Mouse (Mus musculus): ENCODE data around the gene Slco2b1. TPM values are rescaled to one million over a fixed set of nuclear protein-coding genes. Genes with fewer than 3 reads are reported as not detected.

Slco2b1 gene
- polyA plus RNA-seq, 1 experiment from 2014 or later = 2.0 TPM

GRCm38 (mm10) chr7:99693976-99694375 lies 17.2 kb downstream of the Slco2b1 start:
- no peak overlapping the region for H3K9ac ChIP-seq
- H3K27me3 ChIP-seq = no peaks in the 10 kb centered on the region; the same call in 1 of the 2 replicates
- no peak overlapping the region for H3K4me2 ChIP-seq
- no peak for ATAC-seq (replicated peaks; ENCODE audit: insufficient number of reproducible peaks, insufficient read depth, low FRiP score, low read depth)
- peaks cover 6% of the 10 kb centered on the region; the same call in 1 of the 2 replicates for H3K4me1 ChIP-seq (replicated peaks)
- 80% methylated on average over 3 of the region's 3 CpGs for WGBS
- no peak overlapping the region for H3K4me3 ChIP-seq
- H3K27ac ChIP-seq = peak overlapping the region; percentile 9; the same call in 1 of the 2 replicates
- no peaks in the 10 kb centered on the region for H3K36me3 ChIP-seq
- H3K9me3 ChIP-seq (replicated peaks) = no peaks in the 10 kb centered on the region

- no peak overlapping the region for H3K27ac ChIP-seq
- H3K27me3 ChIP-seq = no peaks in the 10 kb centered on the region; the same call in 1 of the 2 replicates
- no peak overlapping the region for H3K4me3 ChIP-seq
- H3K36me3 ChIP-seq = no peaks in the 10 kb centered on the region
- H3K9ac ChIP-seq = no peak overlapping the region
- H3K4me1 ChIP-seq (replicated peaks) = peaks cover 6% of the 10 kb centered on the region; the same call in 1 of the 2 replicates
- no peak overlapping the region for H3K4me2 ChIP-seq
- no peak for ATAC-seq (replicated peaks; ENCODE audit: insufficient number of reproducible peaks, insufficient read depth, low FRiP score, low read depth)
- H3K9me3 ChIP-seq (replicated peaks) = no peaks in the 10 kb centered on the region
- WGBS = 87% methylated on average over 3 of the region's 3 CpGs
Observed at GRCm38 (mm10) chr7:99693387-99693786, 17.8 kb downstream of the Slco2b1 start.

- Histone ChIP-seq H3K9me3 (replicated peaks) (no peaks in the 10 kb centered on the region), H3K27me3 (no peaks in the 10 kb centered on the region; the same call in 1 of the 2 replicates), H3K9ac (no peak overlapping the region), H3K4me2 (no peak overlapping the region), H3K36me3 (no peaks in the 10 kb centered on the region), H3K4me1 (replicated peaks) (peaks cover 6% of the 10 kb centered on the region; the same call in 1 of the 2 replicates), H3K4me3 (no peak overlapping the region), H3K27ac (no peak overlapping the region)
- 39% methylated on average over 3 of the region's 3 CpGs for WGBS
- 0 out of 2 replicates have a peak, but pooled peaks have one; percentile 39 for ATAC-seq (replicated peaks; ENCODE audit: insufficient number of reproducible peaks, insufficient read depth, low FRiP score, low read depth)
Observed at GRCm38 (mm10) chr7:99692396-99692795, 18.7 kb downstream of the Slco2b1 start.

- H3K9me3 ChIP-seq (replicated peaks) = no peaks in the 10 kb centered on the region
- no peak overlapping the region for H3K27ac ChIP-seq
- H3K36me3 ChIP-seq = no peaks in the 10 kb centered on the region
- WGBS = 56% methylated on average over 7 of the region's 7 CpGs
- H3K4me1 ChIP-seq (replicated peaks) = peaks cover 6% of the 10 kb centered on the region; the same call in 1 of the 2 replicates
- no peak overlapping the region for H3K4me3 ChIP-seq
- H3K9ac ChIP-seq = no peak overlapping the region
- no peak for ATAC-seq (replicated peaks; ENCODE audit: insufficient number of reproducible peaks, insufficient read depth, low FRiP score, low read depth)
- H3K4me2 ChIP-seq = no peak overlapping the region
- no peaks in the 10 kb centered on the region; the same call in 1 of the 2 replicates for H3K27me3 ChIP-seq
Observed at GRCm38 (mm10) chr7:99690819-99691218, 20.3 kb downstream of the Slco2b1 start.

- 50% methylated on average over 4 of the region's 4 CpGs for WGBS
- H3K36me3 ChIP-seq = no peaks in the 10 kb centered on the region
- peaks cover 6% of the 10 kb centered on the region; the same call in 1 of the 2 replicates for H3K27me3 ChIP-seq
- no peak overlapping the region for H3K9ac ChIP-seq
- H3K4me3 ChIP-seq = no peak overlapping the region
- no peak overlapping the region for H3K27ac ChIP-seq
- H3K4me2 ChIP-seq = no peak overlapping the region
- no peaks in the 10 kb centered on the region for H3K9me3 ChIP-seq (replicated peaks)
- H3K4me1 ChIP-seq (replicated peaks) = peaks cover 11% of the 10 kb centered on the region
- no peak for ATAC-seq (replicated peaks; ENCODE audit: insufficient number of reproducible peaks, insufficient read depth, low FRiP score, low read depth)
Observed at GRCm38 (mm10) chr7:99684086-99684485, 27.1 kb downstream of the Slco2b1 start.

- WGBS = 41% methylated on average over 5 of the region's 5 CpGs
- H3K27me3 ChIP-seq = peaks cover 8% of the 10 kb centered on the region; the same call in 1 of the 2 replicates
- no peak overlapping the region for H3K4me3 ChIP-seq
- no peak overlapping the region for H3K9ac ChIP-seq
- H3K9me3 ChIP-seq (replicated peaks) = no peaks in the 10 kb centered on the region
- H3K4me2 ChIP-seq = no peak overlapping the region
- peak overlapping the region; percentile 29 for H3K27ac ChIP-seq
- H3K4me1 ChIP-seq (replicated peaks) = peaks cover 11% of the 10 kb centered on the region
- no peaks in the 10 kb centered on the region for H3K36me3 ChIP-seq
- ATAC-seq (replicated peaks; ENCODE audit: insufficient number of reproducible peaks, insufficient read depth, low FRiP score, low read depth) = peak; percentile 78; the same call in 1 of the 2 replicates
Observed at GRCm38 (mm10) chr7:99680771-99681170, 30.4 kb downstream of the Slco2b1 start.

GRCm38 (mm10) chr7:99674890-99675289 lies 36.2 kb downstream of the Slco2b1 start:
- Histone ChIP-seq H3K4me3 (no peak overlapping the region), H3K4me2 (no peak overlapping the region), H3K27ac (no peak overlapping the region), H3K9ac (no peak overlapping the region), H3K4me1 (replicated peaks) (0 out of 2 replicates have a peak, but pooled peaks cover 5% of the 10 kb centered on the region), H3K27me3 (0 out of 2 replicates have a peak, but pooled peaks cover 3% of the 10 kb centered on the region), H3K36me3 (no peaks in the 10 kb centered on the region), H3K9me3 (replicated peaks) (no peaks in the 10 kb centered on the region)
- no peak for ATAC-seq (replicated peaks; ENCODE audit: insufficient number of reproducible peaks, insufficient read depth, low FRiP score, low read depth)
- WGBS = 73% methylated on average over 3 of the region's 3 CpGs

- 71% methylated on average over 5 of the region's 5 CpGs for WGBS
- Histone ChIP-seq H3K4me1 (replicated peaks) (0 out of 2 replicates have a peak, but pooled peaks cover 5% of the 10 kb centered on the region), H3K4me2 (no peak overlapping the region), H3K9me3 (replicated peaks) (no peaks in the 10 kb centered on the region), H3K27ac (no peak overlapping the region), H3K9ac (no peak overlapping the region), H3K27me3 (0 out of 2 replicates have a peak, but pooled peaks cover 3% of the 10 kb centered on the region), H3K36me3 (no peaks in the 10 kb centered on the region), H3K4me3 (no peak overlapping the region)
- no peak for ATAC-seq (replicated peaks; ENCODE audit: insufficient number of reproducible peaks, insufficient read depth, low FRiP score, low read depth)
Observed at GRCm38 (mm10) chr7:99674209-99674608, 36.9 kb downstream of the Slco2b1 start.

GRCm38 (mm10) chr7:99673188-99673587 lies 38.0 kb downstream of the Slco2b1 start:
- H3K36me3 ChIP-seq = no peaks in the 10 kb centered on the region
- no peak overlapping the region for H3K4me2 ChIP-seq
- H3K27me3 ChIP-seq = 0 out of 2 replicates have a peak, but pooled peaks cover 5% of the 10 kb centered on the region
- WGBS = 70% methylated on average over 8 of the region's 8 CpGs
- no peak overlapping the region for H3K27ac ChIP-seq
- no peaks in the 10 kb centered on the region for H3K9me3 ChIP-seq (replicated peaks)
- H3K4me1 ChIP-seq (replicated peaks) = 0 out of 2 replicates have a peak, but pooled peaks cover 5% of the 10 kb centered on the region
- no peak for ATAC-seq (replicated peaks; ENCODE audit: insufficient number of reproducible peaks, insufficient read depth, low FRiP score, low read depth)
- H3K4me3 ChIP-seq = no peak overlapping the region
- no peak overlapping the region for H3K9ac ChIP-seq

- no peak overlapping the region for H3K4me2 ChIP-seq
- 58% methylated on average over 9 of the region's 9 CpGs for WGBS
- H3K36me3 ChIP-seq = no peaks in the 10 kb centered on the region
- ATAC-seq (replicated peaks; ENCODE audit: insufficient number of reproducible peaks, insufficient read depth, low FRiP score, low read depth) = no peak
- peaks cover 18% of the 10 kb centered on the region; the same call in 1 of the 2 replicates for H3K27me3 ChIP-seq
- no peak overlapping the region for H3K4me3 ChIP-seq
- H3K4me1 ChIP-seq (replicated peaks) = 0 out of 2 replicates have a peak, but pooled peaks cover 5% of the 10 kb centered on the region
- H3K27ac ChIP-seq = no peak overlapping the region
- no peak overlapping the region for H3K9ac ChIP-seq
- no peaks in the 10 kb centered on the region for H3K9me3 ChIP-seq (replicated peaks)
Observed at GRCm38 (mm10) chr7:99671544-99672435, 39.4 kb downstream of the Slco2b1 start.

- Histone ChIP-seq H3K36me3 (no peaks in the 10 kb centered on the region), H3K27ac (no peak overlapping the region), H3K4me1 (replicated peaks) (0 out of 2 replicates have a peak, but pooled peaks cover 5% of the 10 kb centered on the region), H3K4me2 (no peak overlapping the region), H3K27me3 (peaks cover 18% of the 10 kb centered on the region; the same call in 1 of the 2 replicates), H3K9me3 (replicated peaks) (no peaks in the 10 kb centered on the region), H3K4me3 (no peak overlapping the region), H3K9ac (no peak overlapping the region)
- WGBS = 72% methylated on average over 4 of the region's 4 CpGs
- no peak for ATAC-seq (replicated peaks; ENCODE audit: insufficient number of reproducible peaks, insufficient read depth, low FRiP score, low read depth)
Observed at GRCm38 (mm10) chr7:99670915-99671314, 40.2 kb downstream of the Slco2b1 start.
